Mouse (Mus musculus) CH12.LX (cell line): ENCODE results near the gene Psmd14.

ENCODE experiments used
- CHD2 ChIP-seq: IDR thresholded peaks from 2 replicates; pipeline ENCODE4 v1.6.1; 2011; ENCODE audit warnings: low read length, improper control_type of control experiment
- CTCF ChIP-seq, 2 experiments: IDR thresholded peaks in 1 of 2; conservative IDR thresholded peaks in 1 of 2; 2 replicates each; pipeline ENCODE4 v1.5.1; 2011 to 2012; ENCODE audit warnings: low read depth in 2 of 2, low read length in 2 of 2, improper control_type of control experiment in 1 of 2, inconsistent platforms in 1 of 2, mild to moderate bottlenecking in 1 of 2, moderate library complexity in 1 of 2
- EP300 ChIP-seq: IDR thresholded peaks from 2 replicates; pipeline ENCODE4 v1.6.1; 2011; ENCODE audit warnings: low read length, improper control_type of control experiment
- HCFC1 ChIP-seq: IDR thresholded peaks from 2 replicates; pipeline ENCODE4 v1.6.1; 2012; ENCODE audit warnings: low read depth, mild to moderate bottlenecking, inconsistent platforms, low read length, improper control_type of control experiment
- MAX ChIP-seq: IDR thresholded peaks from 2 replicates; pipeline ENCODE4 v1.6.1; 2011; ENCODE audit warnings: low read length, improper control_type of control experiment
- POLR2A ChIP-seq: IDR thresholded peaks from 2 replicates; pipeline ENCODE4 v1.6.1; 2011; ENCODE audit warnings: low read depth, mild to moderate bottlenecking, improper control_type of control experiment, low read length
- POLR2AphosphoS2 ChIP-seq: IDR thresholded peaks from 2 replicates; pipeline ENCODE4 v1.6.1; 2011; ENCODE audit warnings: low read depth, low read length, improper control_type of control experiment
- RAD21 ChIP-seq: IDR thresholded peaks from 2 replicates; pipeline ENCODE4 v1.6.1; 2011; ENCODE audit warnings: low read depth, mild to moderate bottlenecking, low read length, improper control_type of control experiment, moderate library complexity
- SIN3A ChIP-seq: IDR thresholded peaks from 2 replicates; pipeline ENCODE4 v1.6.1; 2012; ENCODE audit warnings: low read length, improper control_type of control experiment, inconsistent platforms
- TBP ChIP-seq: conservative IDR thresholded peaks from 2 replicates; pipeline ENCODE4 v1.6.1; 2011; ENCODE audit warnings: low read depth, low read length, improper control_type of control experiment
- TCF12 ChIP-seq: IDR thresholded peaks from 2 replicates; pipeline ENCODE4 v1.6.1; 2014; ENCODE audit warnings: low read depth, mild to moderate bottlenecking, inconsistent platforms, low read length, improper control_type of control experiment
- UBTF ChIP-seq: IDR thresholded peaks from 2 replicates; pipeline ENCODE4 v1.6.1; 2012; ENCODE audit warnings: low read depth, mild to moderate bottlenecking, inconsistent platforms, low read length, improper control_type of control experiment, moderate library complexity
- ZKSCAN1 ChIP-seq: IDR thresholded peaks from 2 replicates; pipeline ENCODE4 v1.6.1; 2012; ENCODE audit warnings: low read depth, inconsistent platforms, low read length, improper control_type of control experiment, borderline replicate concordance

DNA sequence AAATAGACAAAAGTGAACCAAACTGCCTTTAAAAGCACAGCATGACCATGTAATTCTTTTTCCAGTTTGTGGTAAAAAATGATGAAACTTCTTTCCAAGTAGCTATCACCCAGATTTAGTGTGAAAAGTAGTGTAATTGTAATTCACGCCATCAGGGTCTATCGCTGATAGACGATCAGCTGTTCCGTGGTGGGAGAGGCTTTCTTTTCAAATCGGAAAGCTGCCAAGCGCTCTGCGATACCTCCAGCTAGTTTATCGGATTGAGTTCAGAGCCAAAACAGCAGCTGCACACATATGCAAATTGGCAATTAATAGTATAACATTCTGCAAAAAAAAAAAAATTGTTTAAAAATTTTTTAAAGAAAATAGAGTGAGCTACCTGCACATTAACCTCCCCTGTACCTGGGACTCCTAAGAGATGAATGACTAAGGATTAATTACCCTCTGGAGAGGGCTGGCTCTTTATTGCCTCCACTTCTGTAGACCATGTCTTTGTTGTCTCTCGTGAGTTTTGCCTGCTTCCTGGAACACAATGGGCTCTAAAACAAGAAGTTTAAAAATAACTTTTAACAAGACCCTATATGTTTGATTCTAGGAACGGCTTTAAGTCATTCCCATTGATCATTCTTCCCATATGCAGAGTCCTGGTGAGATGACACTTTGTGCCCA, 47.8 kb upstream of the Psmd14 start:
- no peak for TF ChIP-seq SIN3A
- no peak for TF ChIP-seq HCFC1
- TF ChIP-seq ZKSCAN1 = no peak
- no peak for TF ChIP-seq CTCF (conservative IDR thresholded peaks at IDR 0.05 in 1 of 2, IDR thresholded peaks at IDR 0.05 in 1 of 2; ENCODE audit: low read depth in 2 of 2, low read length in 2 of 2)
- no peak for TF ChIP-seq POLR2AphosphoS2
- TF ChIP-seq POLR2A = no peak
- TF ChIP-seq UBTF = no peak
- no peak for TF ChIP-seq CHD2
- TF ChIP-seq EP300 = no peak
- TF ChIP-seq MAX = no peak
- no peak for TF ChIP-seq TCF12
- no peak for TF ChIP-seq TBP
- TF ChIP-seq RAD21 = no peak
